Mouse (Mus musculus): ENCODE data around the gene Cchcr1.

DNA sequence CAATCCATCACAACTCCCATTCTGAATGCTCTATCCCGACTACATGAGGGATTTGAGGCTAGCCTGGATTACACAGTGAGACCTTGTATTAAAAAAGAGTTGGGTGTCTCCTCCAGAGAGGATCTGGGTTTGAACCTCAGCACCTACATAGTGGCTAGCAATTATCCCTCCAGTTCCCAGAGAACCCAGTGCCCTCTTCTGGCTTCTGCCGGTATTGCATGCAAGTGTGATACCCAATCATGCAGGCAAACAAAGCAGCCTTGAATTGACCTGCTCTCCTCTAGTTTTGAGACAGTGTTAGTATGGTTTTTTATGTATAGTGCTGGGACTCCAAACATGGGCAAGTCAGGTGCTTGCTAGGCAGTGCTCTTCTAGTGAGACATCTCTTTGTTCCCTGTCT, 3.0 kb upstream of the Cchcr1 start:
- TF ChIP-seq CTCF (IDR thresholded peaks at IDR 0.05; ENCODE audit: control insufficient read depth, insufficient read depth, insufficient replicate concordance, low read depth, low read length) (peak; percentile 43; the same call in 1 of the 2 replicates), POLR2A (IDR thresholded peaks at IDR 0.05; ENCODE audit: control insufficient read depth, low read depth, low read length) (no peak)

Data from testis, adult 2 months (tissue).